Mouse (Mus musculus) G1E-ER4 (cell line): Measurements from ENCODE around the gene Crcp. TPM values are rescaled to one million over a fixed set of nuclear protein-coding genes. Genes with fewer than 3 reads are reported as not detected.

Experiments used
- GATA1 ChIP-seq: IDR thresholded peaks from one replicate; pipeline ENCODE4 v1.8.0; 2012; ENCODE audit warnings: low read length, inconsistent platforms
- polyA plus RNA-seq: library from polyadenylated mRNA; stranded (reverse); fragments of >175 nt; gene quantifications from 2 replicates; pipeline ENCODE4 v1.2.3, GENCODE M21; 2012

Gene Crcp
- polyA plus RNA-seq, 1 experiment = 10.0 TPM

DNA sequence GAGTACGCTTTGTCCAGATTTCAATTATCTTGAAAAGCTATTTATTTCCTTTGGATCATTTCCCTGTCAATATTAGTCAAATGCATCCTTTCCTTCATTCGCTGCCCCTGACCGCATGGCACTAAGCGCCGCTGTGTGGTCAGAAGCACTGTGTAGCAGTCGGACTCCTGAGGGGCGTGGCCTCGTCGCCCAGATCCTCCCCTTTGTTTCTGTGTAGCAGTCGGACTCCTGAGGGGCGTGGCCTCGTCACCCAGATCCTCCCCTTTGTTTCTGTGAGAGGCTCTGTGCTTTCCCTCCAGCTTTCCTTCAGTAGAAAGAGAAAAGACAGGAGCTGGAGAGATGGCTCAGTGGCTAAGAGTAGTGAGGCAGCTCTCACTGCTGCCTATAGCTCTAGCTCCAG, 67.7 kb downstream of the Crcp start:
- TF ChIP-seq GATA1 = no peak

DNA sequence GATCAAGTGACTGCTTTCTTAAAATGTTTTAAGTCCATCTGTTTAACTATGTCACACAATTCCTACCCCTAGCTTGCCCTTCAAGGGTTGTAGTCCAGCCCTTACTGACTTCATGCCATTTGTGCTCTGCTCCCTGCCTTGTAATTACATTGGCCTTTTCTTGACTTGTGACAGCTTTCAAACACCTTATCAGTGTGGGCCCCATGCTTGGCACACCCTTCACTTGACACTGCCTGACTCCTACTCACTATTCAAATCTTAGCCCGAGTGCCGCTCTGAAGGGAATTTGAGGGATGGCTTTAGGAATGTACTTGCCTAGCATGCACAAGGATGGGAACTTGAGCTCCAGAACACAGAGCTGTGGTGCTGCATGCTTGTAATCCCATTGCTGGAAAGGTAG, 68.7 kb downstream of the Crcp start:
- no peak for TF ChIP-seq GATA1

- TF ChIP-seq GATA1 = no peak
Observed at GRCm38 (mm10) chr5:130101724-130102123, 72.6 kb downstream of the Crcp start.

- no peak for TF ChIP-seq GATA1
Observed at GRCm38 (mm10) chr5:130109348-130109747, 80.3 kb downstream of the Crcp start.

Other genes starting within 250 kb of the Crcp start
- 10.3 and 76.9 TPM in 2 replicates for gene Psph, start 241.8 kb upstream of the Crcp start, polyA plus RNA-seq
- 29.0 and 30.2 TPM in 2 replicates for gene Sumf2, start 182.3 kb upstream of the Crcp start, polyA plus RNA-seq
- gene Chchd2, start 141.8 kb upstream of the Crcp start, polyA plus RNA-seq = 790 and 931 TPM in 2 replicates
- gene Zbed5, start 133.6 kb upstream of the Crcp start, polyA plus RNA-seq = 9.3 and 12.2 TPM in 2 replicates
- gene Phkg1, start 130.7 kb upstream of the Crcp start, polyA plus RNA-seq = not detected in 2 replicates
- gene Nupr1l, start 120.8 kb upstream of the Crcp start, polyA plus RNA-seq = 2.8 and 4.3 TPM in 2 replicates
- 21.0 and 29.4 TPM in 2 replicates for gene Vkorc1l1, start 87.3 kb upstream of the Crcp start, polyA plus RNA-seq
- 19.9 and 21.1 TPM in 2 replicates for gene Gusb, start 26.2 kb upstream of the Crcp start, polyA plus RNA-seq
- 16.6 and 21.0 TPM in 2 replicates for gene Asl, start within 50 bp of the Crcp start, polyA plus RNA-seq
- gene Tpst1, start 44.0 kb downstream of the Crcp start, polyA plus RNA-seq = 0.25 TPM in 1 of 2 replicates, not detected in the other
- 11.5 and 11.9 TPM in 2 replicates for gene Kctd7, start 115.6 kb downstream of the Crcp start, polyA plus RNA-seq
- gene Rabgef1, start 142.5 kb downstream of the Crcp start, polyA plus RNA-seq = 28.8 and 31.2 TPM in 2 replicates
- gene Tmem248, start 187.8 kb downstream of the Crcp start, polyA plus RNA-seq = 29.5 and 37.0 TPM in 2 replicates
- 8.4 and 18.4 TPM in 2 replicates for gene Sbds, start 226.2 kb downstream of the Crcp start, polyA plus RNA-seq
- gene Tyw1, start 226.3 kb downstream of the Crcp start, polyA plus RNA-seq = 8.2 and 8.5 TPM in 2 replicates